12 mouse cellular contexts compared by ENCODE assay signal in genomic region chr10:108385480-108385955, GRCm38 (mm10). TPM values are rescaled to one million over a fixed set of nuclear protein-coding genes. Genes with fewer than 3 reads are reported as not detected.
DNase-seq lines count a peak whose midpoint lies in the region; ATAC-seq and TF ChIP-seq lines count a peak whose summit lies in the region.
"Had no signal": no experiment of that assay in that cellular context is flagged by ENCODE, and none has a peak within 500 bp of the region (broad histone marks: within the 10 kb centered on the region; RNA-seq: fewer than 3 reads in every experiment).

No protein-coding gene starts in this region.

- peak; percentile 70 for DNase-seq in heart, adult 11 months
- no peak for DNase-seq in heart, adult 9 months (ENCODE audit: low spot score in 2 of 2)
- no peak for DNase-seq in kidney, postnatal 0 days (ENCODE audit: low spot score)
- DNase-seq in kidney, adult 11 months = no peak
- DNase-seq in brain, adult 2 months (ENCODE audit: low read depth, low spot score) = peak; percentile 34
- DNase-seq in spleen, postnatal 4 days (ENCODE audit: low spot score in 2 of 2) = no peak
- DNase-seq: adrenal gland, postnatal 36 days; cerebellum, adult 2 months; lung, adult 18-20 months had no signal

- no peaks in the 10 kb centered on the region for H3K9me3 ChIP-seq in kidney, postnatal 0 days (replicated peaks; ENCODE audit: low read length)
- H3K9me3 ChIP-seq in liver, embryonic 15.5 days (replicated peaks) = no peaks in the 10 kb centered on the region

- no peak for ATAC-seq in kidney, postnatal 0 days (replicated peaks; ENCODE audit: low FRiP score, low read depth)
- peak; percentile 34; the same call in 1 of the 2 replicates for ATAC-seq in liver, embryonic 15.5 days (ENCODE audit: insufficient read depth)
- no peak for ATAC-seq in CD4-positive, CD25-positive, alpha-beta regulatory T cell, adult 4 months

- no peak overlapping the region for H3K9ac ChIP-seq in kidney, postnatal 0 days (ENCODE audit: low read depth, low read length)
- no peak overlapping the region for H3K9ac ChIP-seq in liver, embryonic 15.5 days

- peaks cover 14% of the 10 kb centered on the region; the same call in 1 of the 2 replicates for H3K4me1 ChIP-seq in kidney, postnatal 0 days (replicated peaks; ENCODE audit: insufficient read depth, low read length)
- peaks cover 3% of the 10 kb centered on the region for H3K4me1 ChIP-seq in liver, embryonic 15.5 days (replicated peaks)

- TF ChIP-seq CTCF in kidney, postnatal 0 days (IDR thresholded peaks at IDR 0.05; ENCODE audit: low read depth) = no peak

- peak overlapping the region; percentile 33; the same call in 1 of the 2 replicates for H3K27ac ChIP-seq in kidney, postnatal 0 days
- H3K27ac ChIP-seq in liver, embryonic 15.5 days (replicated peaks) = no peak overlapping the region

- H3K4me3 ChIP-seq in kidney, postnatal 0 days (replicated peaks; ENCODE audit: low read depth, low read length) = no peak overlapping the region
- no peak overlapping the region for H3K4me3 ChIP-seq in liver, embryonic 15.5 days (replicated peaks)
- H3K4me3 ChIP-seq: erythroblast, embryonic 14.5 days had no signal

- no peak overlapping the region for H3K4me2 ChIP-seq in kidney, postnatal 0 days (ENCODE audit: low read length)
- no peak overlapping the region for H3K4me2 ChIP-seq in liver, embryonic 15.5 days

- no peaks in the 10 kb centered on the region for H3K27me3 ChIP-seq in kidney, postnatal 0 days (ENCODE audit: insufficient read depth, low read length)
- no peaks in the 10 kb centered on the region for H3K27me3 ChIP-seq in liver, embryonic 15.5 days

- H3K36me3 ChIP-seq in kidney, postnatal 0 days (ENCODE audit: insufficient read depth, low read length) = peaks cover 3% of the 10 kb centered on the region; the same call in 1 of the 2 replicates
- H3K36me3 ChIP-seq in liver, embryonic 15.5 days (replicated peaks) = no peaks in the 10 kb centered on the region; the same call in 1 of the 2 replicates

- WGBS in kidney, postnatal 0 days = 24% methylated on average over 5 of the region's 5 CpGs
- WGBS in liver, embryonic 15.5 days (ENCODE audit: insufficient replicate concordance) = 58% methylated on average over 5 of the region's 5 CpGs

RNA-seq across cellular contexts. Expression of gene Pawr, which starts 53.6 kb away (rescaled TPM):
- polyA plus RNA-seq in kidney, postnatal 0 days (2015; fragmentation: Nextera tagmentation; extraction: Ambion mirVana) = 21.0 and 28.5 TPM in 2 replicates
- polyA plus RNA-seq in liver, embryonic 15.5 days (2015; fragmentation: Nextera tagmentation; extraction: Ambion mirVana) = 4.1 and 4.5 TPM in 2 replicates
- not detected for polyA plus RNA-seq in CD4-positive, CD25-positive, alpha-beta regulatory T cell, adult 4 months (2017; shearing (Covaris generic))

Comparison
In these comparisons a context has a peak if more than half of its experiments do, and no peak if none do; other contexts are left out.
1. DNase-seq: peak in heart, adult 11 months (single experiment) and brain, adult 2 months (single experiment); none in heart, adult 9 months (0 of 2), kidney, postnatal 0 days (single experiment), kidney, adult 11 months (single experiment) and spleen, postnatal 4 days (0 of 2).